Mouse (Mus musculus): ENCODE results near the gene Zfp207.

Gene Zfp207

DNA sequence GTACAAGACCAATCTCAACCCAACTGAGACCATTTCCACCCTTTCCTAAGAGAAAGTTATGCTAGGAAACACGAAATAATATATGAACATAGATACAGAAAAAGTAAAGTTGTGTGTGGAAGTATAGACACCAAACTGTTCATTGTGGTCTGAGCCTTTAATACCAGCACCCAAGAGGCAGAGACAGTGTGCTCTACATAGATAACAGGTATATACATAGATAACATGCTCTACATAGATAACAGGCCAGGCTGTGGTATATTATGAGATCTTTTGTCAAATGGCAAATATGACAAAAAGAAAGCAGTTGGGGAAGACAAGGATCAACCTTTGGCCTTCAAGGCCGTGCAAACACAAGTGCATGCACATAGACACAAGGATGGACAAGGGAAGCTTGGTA is 27.3 kb downstream of the Zfp207 start:
- no peak for DNase-seq (ENCODE audit: low read depth)

DNA sequence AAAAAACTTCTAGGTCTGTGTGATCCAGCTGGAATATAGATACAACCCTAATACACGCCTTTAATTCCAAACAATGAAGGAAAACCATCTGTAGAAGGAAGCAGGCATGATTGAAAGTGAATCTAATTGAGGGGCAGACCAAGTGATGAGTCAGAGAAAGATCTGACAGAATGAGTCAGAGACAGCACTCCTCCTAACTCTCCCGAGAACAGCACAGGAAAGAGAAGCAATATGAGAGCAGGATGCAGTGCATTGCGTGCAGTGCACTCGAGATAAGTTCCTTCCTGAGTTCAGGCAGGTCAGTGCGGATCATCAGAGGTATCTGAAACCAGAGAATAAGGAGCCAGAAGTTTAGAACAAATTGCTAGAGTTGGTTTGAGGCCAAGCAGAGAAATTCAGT is 34.0 kb downstream of the Zfp207 start:
- DNase-seq (ENCODE audit: low read depth) = peak; percentile 68

DNA sequence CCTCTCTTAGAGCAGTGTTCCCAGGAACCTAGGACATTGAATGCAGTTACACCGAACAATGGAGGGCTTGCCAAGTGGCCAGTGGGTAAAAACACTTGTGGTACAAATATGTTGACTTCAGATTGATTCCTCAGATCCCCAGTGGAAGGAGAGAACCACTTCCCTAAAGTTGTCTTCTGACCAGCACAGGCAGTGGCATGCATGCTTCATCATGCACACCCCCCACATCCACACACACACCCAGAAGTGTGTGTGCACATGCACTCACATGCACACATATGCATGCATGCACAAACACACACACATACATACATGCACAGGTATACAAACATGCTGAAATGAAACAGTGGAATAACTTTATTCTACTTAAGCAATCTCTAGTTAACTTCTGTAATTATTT is 36.7 kb downstream of the Zfp207 start:
- DNase-seq (ENCODE audit: low read depth) = no peak

DNA sequence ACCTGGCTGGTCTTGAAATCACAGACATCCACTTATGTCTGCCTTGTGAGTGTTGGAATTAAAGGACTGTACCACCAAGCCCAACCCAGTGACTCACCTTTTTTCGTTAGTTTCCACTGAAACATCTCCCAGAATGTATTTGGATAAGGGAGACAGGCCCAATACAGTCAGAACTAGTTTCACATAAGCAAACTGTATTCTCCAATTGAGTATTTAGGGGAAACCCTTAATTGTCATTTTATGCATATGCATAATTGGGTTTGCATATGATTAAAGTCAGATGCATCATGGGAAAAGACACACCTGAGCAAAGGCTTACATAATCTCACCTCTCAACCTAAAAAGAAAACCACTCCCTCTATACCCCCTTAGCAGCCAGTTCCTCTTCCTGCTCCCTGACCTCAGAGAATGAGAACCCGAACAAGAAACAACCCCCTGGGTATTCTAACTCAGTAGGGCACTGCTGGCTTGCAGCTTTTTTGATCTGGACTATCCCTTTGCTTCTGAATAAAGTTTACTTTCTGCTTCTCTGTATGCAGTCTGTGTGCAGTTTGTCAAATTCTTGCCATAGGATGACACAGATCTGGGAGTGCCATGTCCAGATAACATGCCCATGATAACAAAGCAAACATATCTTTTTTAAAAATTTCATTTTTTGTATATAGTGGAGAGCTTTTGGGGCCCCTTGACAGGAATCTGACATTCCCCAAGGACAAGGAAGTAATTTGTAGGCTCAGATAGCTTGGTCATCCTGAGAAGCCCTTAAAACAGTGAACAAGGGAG is 37.3 kb downstream of the Zfp207 start:
- DNase-seq (ENCODE audit: low read depth) = no peak

DNA sequence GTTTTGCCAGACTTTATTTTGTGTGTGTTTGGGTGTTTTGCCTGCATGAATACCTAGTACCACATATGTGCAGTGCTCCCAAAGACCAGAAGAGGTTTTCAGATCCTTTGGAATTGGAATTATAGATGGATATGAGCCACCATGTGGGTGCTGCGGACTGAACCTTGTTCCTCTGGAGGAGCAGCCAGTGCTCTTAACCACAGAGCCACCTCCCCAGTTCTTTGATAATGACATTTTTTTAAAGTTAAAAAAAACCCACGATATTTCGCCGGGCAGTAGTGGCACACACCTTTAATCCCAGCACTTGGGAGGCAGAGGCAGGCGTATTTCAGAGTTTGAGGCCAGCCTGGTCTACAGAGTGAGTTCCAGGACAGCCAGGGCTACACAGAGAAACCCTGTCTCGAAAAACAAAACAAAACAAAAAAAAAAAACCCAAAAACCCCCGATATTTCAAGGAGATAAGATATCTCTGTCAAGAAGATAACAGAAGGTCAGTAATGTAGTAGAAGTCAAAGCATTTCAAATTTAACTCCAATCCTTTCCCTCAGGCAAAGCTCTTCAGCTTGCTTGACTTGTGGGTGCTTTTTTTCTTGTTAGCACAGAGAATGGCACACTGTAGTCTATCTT is 38.5 kb downstream of the Zfp207 start:
- DNase-seq (ENCODE audit: low read depth) = no peak

DNA sequence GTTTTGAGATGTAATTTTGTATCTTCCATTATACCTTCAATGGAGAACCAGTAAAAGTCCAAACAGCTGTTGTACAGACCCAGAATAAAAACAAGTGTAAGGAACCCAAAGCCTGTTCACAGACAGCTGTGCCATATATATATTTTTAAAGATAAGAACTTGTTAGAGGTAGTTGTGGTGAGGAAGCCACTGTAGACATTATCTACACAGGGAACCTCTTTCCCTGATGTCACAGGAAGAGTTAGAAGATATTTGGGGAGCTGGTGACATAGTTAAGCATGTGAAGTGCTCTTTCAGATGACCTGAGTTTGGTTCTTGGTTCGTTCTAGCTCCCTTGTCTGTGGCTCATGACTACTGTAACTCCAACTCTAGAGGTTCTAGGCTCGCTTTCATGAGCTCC is 41.6 kb downstream of the Zfp207 start:
- peak; percentile 41 for DNase-seq (ENCODE audit: low read depth)

DNA sequence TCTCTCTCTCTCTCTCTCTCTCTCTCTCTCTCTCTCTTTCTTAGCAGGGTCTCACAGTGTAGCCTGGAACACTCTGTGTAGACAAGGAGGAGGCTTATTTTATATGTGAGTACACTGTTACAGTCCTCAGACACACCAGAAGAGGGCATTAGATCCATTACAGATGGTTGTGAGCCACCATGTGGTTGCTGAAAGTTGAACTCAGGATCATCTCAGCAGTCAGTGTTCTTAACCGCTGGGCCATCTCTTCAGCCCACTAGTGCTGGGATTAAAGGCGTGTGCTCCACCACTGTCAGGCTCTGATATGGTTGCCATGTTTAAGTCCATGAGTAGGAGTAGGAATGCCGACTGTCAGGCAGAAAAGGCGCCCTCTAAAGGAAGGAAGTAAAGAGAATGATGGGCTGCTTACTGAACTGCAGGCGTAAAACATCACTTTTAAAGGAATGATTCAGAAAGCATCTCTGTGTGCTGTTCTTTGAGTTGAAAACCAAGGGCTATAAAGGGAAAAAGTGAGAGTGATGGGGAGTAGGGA is 42.2 kb downstream of the Zfp207 start:
- no peak for DNase-seq (ENCODE audit: low read depth)

DNA sequence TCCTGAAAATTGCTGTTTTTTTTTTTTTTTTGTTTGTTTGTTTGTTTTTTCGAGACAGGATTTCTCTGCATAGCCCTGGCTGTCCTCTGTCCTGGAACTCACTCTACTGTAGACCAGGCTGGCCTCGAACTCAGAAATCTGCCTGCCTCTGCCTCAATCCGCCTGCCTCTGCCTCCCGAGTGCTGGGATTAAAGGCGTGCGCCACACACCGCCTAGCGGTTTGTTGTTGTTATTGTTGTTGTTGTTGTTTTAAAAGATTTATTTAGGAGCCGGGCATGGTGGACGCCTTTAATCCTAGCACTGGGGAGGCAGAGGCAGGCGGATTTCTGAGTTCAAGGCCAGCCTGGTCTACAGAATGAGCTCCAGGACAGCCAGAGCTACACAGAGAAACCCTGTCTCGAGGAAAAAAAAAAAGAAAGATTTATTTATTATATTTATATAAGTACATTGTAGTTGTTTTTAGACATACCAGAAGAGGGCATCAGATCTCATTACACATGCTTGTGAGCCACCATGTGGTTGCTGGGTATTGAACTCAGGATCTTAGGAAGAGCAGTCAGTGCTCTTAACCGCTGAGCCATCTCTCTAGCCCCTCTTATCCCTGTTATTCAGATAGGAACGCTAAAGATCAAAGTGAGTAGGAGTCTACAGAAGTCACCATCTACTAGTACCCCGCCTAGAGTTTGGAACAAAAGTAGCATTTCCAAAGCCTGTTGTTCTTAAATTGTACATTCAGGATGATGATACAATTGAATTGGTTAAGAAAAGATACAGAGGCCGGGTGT is 43.1 kb downstream of the Zfp207 start:
- peak; percentile 49 for DNase-seq (ENCODE audit: low read depth)

DNA sequence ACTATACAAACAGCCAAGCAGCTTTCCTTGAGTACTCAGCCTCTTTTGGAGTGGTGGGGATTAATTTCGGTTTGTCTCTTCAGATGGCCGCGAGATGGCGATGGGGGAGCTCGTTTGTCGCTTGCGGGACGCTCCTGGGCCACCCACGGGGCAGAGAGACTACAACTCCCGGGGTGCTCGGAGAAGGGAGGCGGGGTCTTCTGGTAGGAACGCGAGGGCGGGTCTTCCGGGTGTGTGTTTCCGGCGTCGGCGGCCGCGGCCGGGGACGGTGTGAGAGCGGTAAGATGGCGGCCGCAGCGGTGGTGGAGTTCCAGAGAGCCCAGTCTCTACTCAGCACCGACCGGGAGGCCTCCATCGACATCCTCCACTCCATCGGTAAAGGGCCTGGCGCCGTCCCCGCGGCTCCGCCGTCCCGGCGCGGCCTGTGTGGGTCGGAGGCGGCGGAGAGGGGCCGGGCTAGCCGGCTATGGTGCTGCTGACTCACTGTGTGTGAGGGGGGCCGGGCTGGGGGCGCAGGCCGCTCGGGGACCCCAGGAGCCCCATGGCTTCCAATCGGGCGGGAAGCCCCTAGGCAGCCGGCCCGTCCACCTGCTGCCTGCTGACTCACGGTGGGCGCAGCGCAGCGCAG is 45.4 kb downstream of the Zfp207 start, which contains the start of gene Psmd11:
Gene Psmd11 (plus strand): TSS at position 235 of the 628 bp plus-strand sequence.
- peak; percentile 95 for DNase-seq (ENCODE audit: low read depth)

DNA sequence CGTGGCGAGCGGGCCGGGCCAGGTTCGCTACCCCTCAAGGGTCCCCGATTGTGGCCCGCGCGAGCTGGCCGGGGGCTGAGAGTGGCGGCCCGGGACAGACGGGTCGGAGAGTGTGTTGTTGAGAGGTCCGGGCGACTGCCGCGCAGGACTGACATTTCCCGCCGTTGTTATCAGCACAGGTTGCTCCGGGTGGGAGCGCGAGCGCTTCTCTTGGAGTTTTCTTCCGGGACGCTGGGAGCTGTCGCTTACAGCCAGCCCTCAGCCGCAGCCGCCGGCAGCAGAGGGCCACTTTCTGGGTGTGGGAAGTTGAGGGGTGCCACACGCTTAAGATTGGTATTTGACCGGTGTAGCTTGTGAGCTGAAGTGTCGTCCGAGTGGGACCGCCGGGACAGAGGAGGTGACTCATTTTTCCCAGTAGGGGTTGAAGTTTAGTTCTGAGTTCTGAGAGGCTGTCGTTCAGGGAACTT is 46.0 kb downstream of the Zfp207 start:
- DNase-seq (ENCODE audit: low read depth) = peak; percentile 71

DNA sequence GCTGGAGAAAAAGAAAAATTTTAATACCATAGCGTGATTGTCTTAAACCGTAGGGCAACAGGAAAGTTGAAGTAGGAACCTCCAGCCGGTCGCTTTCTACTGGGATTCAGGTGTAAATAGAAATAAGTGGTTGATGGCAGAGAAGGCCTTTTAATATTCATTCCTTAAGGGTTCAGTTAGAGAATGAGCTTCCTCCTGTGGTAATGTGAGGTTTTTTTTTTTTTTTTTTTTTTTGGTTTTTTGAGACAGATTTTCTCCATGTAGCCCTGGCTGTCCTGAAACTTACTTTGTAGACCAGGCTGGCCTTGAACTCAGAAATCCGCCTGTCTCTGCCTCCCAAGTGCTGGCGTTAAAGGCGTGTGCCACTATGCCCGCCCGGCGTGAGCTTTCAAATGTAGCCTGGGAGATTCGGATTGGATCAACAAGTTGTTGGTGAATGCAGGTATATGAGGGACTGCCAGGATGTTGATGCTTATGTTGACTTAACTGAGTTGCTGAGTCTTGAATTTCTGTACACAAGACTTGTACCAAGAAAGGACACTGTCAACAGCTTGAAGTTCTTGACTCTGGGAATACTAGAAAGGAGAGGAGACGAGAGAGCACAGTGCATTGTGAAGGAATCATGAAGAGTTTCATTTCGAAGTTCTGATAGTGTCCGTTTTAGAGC is 46.6 kb downstream of the Zfp207 start:
- DNase-seq (ENCODE audit: low read depth) = no peak

DNA sequence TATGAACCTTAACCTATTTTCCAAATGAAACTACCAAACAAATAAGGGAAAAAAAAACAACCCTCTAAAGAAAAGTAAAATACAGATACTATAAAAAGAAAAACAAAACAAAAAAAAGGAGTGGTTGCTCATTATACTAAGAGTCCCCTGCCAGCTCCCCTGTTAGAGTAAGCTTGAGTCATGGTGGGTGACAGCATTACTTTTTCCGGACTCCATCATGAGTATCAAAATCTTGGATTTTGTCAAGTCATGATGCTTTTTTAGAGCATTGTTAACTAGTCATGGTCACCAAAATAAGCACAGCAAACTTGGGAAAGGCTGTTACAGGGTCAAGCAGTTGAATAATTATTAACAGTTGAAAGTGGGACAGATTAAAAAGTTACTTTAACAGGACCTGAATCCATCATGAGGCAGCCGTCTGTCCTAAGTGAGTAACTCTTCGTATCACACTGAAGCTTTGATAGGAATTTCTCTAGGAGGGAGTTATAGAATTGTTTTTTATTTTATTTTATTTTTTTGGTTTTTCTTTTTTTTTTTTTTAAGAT is 47.4 kb downstream of the Zfp207 start:
- DNase-seq (ENCODE audit: low read depth) = peak; percentile 80

DNA sequence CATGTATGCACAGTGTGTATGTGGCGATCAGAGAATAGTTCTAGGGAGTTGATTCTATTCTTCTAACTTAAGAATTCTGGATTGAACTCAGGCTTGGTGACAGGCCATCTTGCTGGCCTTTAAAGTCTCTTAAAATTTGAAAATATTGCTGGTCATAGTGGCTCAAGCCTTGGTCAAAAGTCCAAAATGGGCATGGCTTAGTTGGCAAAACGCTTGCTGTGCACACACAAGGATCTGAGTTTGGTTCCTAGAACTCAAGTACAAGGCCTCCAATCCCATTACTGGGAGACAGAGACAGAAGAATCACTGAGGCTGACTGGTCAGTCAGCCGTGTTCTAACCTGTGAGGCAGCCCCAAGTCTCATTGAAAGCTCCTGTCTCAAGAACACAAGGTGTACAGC is 63.8 kb downstream of the Zfp207 start:
- DNase-seq (ENCODE audit: low read depth) = no peak

DNA sequence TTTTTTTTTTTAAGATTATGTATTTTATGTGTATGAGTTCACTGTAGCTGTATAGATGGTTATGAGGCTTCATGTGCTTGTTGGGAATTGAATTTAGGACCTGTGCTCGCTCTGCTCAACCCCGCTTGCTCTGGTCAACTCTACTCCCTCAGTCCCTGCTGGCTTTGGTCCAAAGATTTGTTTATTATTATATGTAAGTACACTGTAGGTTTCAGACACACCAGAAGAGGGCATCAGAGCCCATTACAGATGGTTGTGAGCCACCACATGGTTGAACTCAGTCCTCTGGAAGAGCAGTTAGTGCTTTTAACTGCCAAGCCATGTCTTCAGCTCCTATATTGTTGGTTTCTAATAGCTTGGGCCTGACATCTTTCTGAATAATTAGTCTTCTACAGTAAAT is 66.8 kb downstream of the Zfp207 start:
- no peak for DNase-seq (ENCODE audit: low read depth)

DNA sequence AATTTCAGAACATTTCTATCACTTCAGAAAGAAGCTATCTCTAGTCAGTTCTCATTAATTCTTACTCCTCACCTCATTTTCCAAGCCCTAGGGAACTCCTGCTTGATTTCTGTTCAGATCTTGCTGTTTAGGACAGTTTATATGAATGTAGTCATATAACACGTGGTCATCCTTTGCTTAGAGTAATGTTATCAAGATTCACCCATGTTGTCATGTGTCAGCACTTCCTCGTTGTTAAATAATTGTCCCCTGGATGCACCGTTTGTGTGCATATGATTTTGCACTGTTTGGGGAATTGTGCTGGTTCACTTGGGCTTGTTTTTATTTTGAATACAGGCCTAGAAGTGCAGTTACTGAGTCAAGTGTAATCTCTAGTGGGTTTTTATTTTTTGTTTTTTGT is 69.2 kb downstream of the Zfp207 start:
- DNase-seq (ENCODE audit: low read depth) = no peak

DNA sequence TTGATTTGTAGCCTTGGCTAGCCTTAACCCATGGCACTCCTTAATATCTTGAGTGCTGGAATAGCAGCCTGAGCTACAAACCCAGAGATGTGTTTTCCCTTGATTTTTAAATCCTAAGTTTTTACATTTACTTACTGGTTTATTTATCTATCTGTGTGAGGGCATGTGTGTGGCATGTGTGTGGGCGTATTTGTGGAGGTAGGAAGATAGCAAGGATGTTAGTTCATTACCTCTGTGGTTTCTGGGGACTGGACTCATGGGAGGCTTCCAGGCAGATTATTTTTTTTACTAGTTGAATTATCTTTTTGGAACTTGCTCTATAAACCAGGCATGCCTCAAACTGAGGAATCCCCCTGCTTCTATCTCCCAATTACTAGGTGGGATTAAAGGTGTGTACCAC is 70.1 kb downstream of the Zfp207 start:
- no peak for DNase-seq (ENCODE audit: low read depth)

All from 416B (cell line).